Mouse (Mus musculus): Measurements from ENCODE around the gene Moxd1.

- TF ChIP-seq CTCF (IDR thresholded peaks at IDR 0.05; ENCODE audit: insufficient read depth, low read depth, low read length) (no peak), POLR2A (IDR thresholded peaks at IDR 0.05; ENCODE audit: insufficient read depth, low read depth, low read length) (no peak)
Measured at GRCm38 (mm10) chr10:24251631-24252030, 28.3 kb downstream of the Moxd1 start.
